Mouse (Mus musculus) small intestine, adult 2 months (tissue): Measurements from ENCODE around the gene Ptpdc1.

Source experiments
- CTCF ChIP-seq: fragments of 200-500 bp; IDR thresholded peaks from 2 replicates; pipeline ENCODE4 v1.5.1; 2012; ENCODE audit warnings: low read depth, mild to moderate bottlenecking, control low read depth, inconsistent platforms, low read length, moderate library complexity, mixed read lengths; ENCODE audit not compliant: insufficient replicate concordance, insufficient read length; ENCODE audit errors: extremely low read depth
- POLR2A ChIP-seq: fragments of 200-500 bp; IDR thresholded peaks from 2 replicates; pipeline ENCODE4 v1.6.1; 2012; ENCODE audit warnings: low read depth, mild to moderate bottlenecking, control low read depth, inconsistent platforms, low read length, moderate library complexity

DNA sequence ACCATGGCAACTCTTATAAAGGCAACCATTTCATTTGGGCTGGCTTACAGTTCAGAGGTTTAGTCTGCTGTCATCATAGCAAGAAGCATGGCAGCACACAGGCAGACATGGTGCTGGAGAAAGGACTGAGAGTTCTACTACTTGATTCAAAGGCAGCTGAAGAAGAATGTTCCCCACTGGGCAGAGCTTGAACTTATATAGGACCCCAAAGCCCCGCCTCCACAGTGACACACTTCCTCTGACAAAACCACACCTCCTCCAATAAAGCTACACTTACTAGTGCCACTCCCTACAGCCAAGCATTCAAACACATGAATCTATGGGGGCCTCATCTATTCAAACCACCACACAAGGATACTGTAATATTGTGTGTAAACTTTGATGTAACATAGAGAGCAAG is 70.9 kb downstream of the Ptpdc1 start:
- TF ChIP-seq POLR2A (no peak), CTCF (no peak)
